Mouse (Mus musculus) spleen, postnatal 10 days (tissue): ENCODE results near the gene Mgat5b.

Experiments used
- DNase-seq, 2 experiments: peaks; one replicate each; pipeline ENCODE4 v3.0.0; 2021 to 2022; ENCODE audit warnings: low spot score in 2 of 2

The Mgat5b gene

GRCm38 (mm10) chr11:116919186-116920020 lies 740 bp downstream of the Mgat5b start:
- no peak for DNase-seq

- no peak for DNase-seq
These were observed 2.1 kb downstream of the Mgat5b start for GRCm38 (mm10) chr11:116920746-116921145.

- no peak for DNase-seq
These were observed 3.4 kb downstream of the Mgat5b start for GRCm38 (mm10) chr11:116922058-116922457.

GRCm38 (mm10) chr11:116928031-116928430 lies 9.4 kb downstream of the Mgat5b start:
- DNase-seq = no peak

- DNase-seq = no peak
These were observed 16.2 kb downstream of the Mgat5b start for GRCm38 (mm10) chr11:116934862-116935261.

- no peak for DNase-seq
These were observed 16.7 kb downstream of the Mgat5b start for GRCm38 (mm10) chr11:116935354-116935753.

GRCm38 (mm10) chr11:116935917-116936316 lies 17.3 kb downstream of the Mgat5b start:
- DNase-seq = no peak

GRCm38 (mm10) chr11:116937141-116937540 lies 18.5 kb downstream of the Mgat5b start:
- no peak for DNase-seq

GRCm38 (mm10) chr11:116940088-116940855 lies 21.6 kb downstream of the Mgat5b start:
- DNase-seq = no peak

GRCm38 (mm10) chr11:116944346-116944745 lies 25.7 kb downstream of the Mgat5b start:
- DNase-seq = no peak

- DNase-seq = peak in 1 of 2 experiments; percentile 35
These were observed 31.2 kb downstream of the Mgat5b start for GRCm38 (mm10) chr11:116949832-116950231.

- DNase-seq = no peak
These were observed 32.8 kb downstream of the Mgat5b start for GRCm38 (mm10) chr11:116951429-116951828.

- no peak for DNase-seq
These were observed 35.8 kb downstream of the Mgat5b start for GRCm38 (mm10) chr11:116954231-116955118.

GRCm38 (mm10) chr11:116958601-116959000 lies 39.9 kb downstream of the Mgat5b start:
- DNase-seq = no peak

- no peak for DNase-seq
These were observed 46.4 kb downstream of the Mgat5b start for GRCm38 (mm10) chr11:116965061-116965460.

GRCm38 (mm10) chr11:116965961-116966360 lies 47.3 kb downstream of the Mgat5b start:
- no peak for DNase-seq

- DNase-seq = no peak
These were observed 49.9 kb downstream of the Mgat5b start for GRCm38 (mm10) chr11:116968586-116968985.

- DNase-seq = no peak
These were observed 50.8 kb downstream of the Mgat5b start for GRCm38 (mm10) chr11:116969498-116969897.

GRCm38 (mm10) chr11:116970847-116971246 lies 52.2 kb downstream of the Mgat5b start:
- no peak for DNase-seq

- DNase-seq = no peak
These were observed 54.2 kb downstream of the Mgat5b start for GRCm38 (mm10) chr11:116972828-116973227.

GRCm38 (mm10) chr11:116973508-116973907 lies 54.8 kb downstream of the Mgat5b start:
- no peak for DNase-seq

GRCm38 (mm10) chr11:116974341-116974740 lies 55.7 kb downstream of the Mgat5b start:
- DNase-seq = no peak
